In the genomic region with DNA sequence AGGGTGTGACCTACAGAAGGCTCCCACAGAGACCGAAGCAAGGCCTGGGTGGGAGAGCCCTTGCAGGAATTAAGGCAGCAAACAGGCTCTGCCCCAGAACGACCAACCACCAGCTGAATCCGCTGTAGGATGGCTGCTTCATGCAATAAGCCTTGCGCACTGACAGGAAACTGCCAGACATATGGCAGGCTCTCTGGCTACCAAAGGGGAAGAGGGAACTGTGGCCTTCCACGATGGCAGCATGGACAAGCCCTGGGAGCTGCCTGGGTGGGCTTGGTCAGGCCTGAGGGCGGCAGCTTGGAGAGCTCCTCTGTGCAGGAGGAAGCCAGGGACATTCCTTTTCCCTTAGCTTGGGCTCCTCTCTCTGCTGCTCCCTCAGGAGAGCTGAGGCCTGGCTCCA, we compare ENCODE assay signal across 18 mouse cellular contexts.
DNase-seq lines count a peak whose midpoint lies in the region; ATAC-seq and TF ChIP-seq lines count a peak whose summit lies in the region.
"Had no signal": no experiment of that assay in that cellular context is flagged by ENCODE, and none has a peak within 500 bp of the region (broad histone marks: within the 10 kb centered on the region; RNA-seq: fewer than 3 reads in every experiment).

No protein-coding gene starts in this region.

- DNase-seq in cerebellum, adult 9-10 months: no peak
- no peak for DNase-seq in hindbrain, embryonic 10.5 days (ENCODE audit: low spot score)
- no peak for DNase-seq in midbrain, postnatal 0 days (ENCODE audit: low spot score)
- DNase-seq: heart, postnatal 4 days; kidney, postnatal 10 days; right cerebral cortex, adult 18-20 months had no signal

- H3K9ac ChIP-seq in hindbrain, embryonic 13.5 days: 0 out of 2 replicates have a peak overlapping the region, but pooled peaks have one; percentile 3
- H3K9ac ChIP-seq in midbrain, embryonic 13.5 days (replicated peaks): 0 out of 2 replicates have a peak overlapping the region, but pooled peaks have one; percentile 4
- H3K9ac ChIP-seq in midbrain, embryonic 16.5 days (ENCODE audit: low read depth, low read length): no peak overlapping the region; the same call in 1 of the 2 replicates
- H3K9ac ChIP-seq in midbrain, postnatal 0 days (replicated peaks; ENCODE audit: low read length, poor library complexity, severe bottlenecking): no peak overlapping the region
- H3K9ac ChIP-seq: heart, embryonic 13.5 days; liver, embryonic 14.5 days had no signal

- peaks cover 25% of the 10 kb centered on the region for H3K4me1 ChIP-seq in hindbrain, embryonic 13.5 days (replicated peaks)
- H3K4me1 ChIP-seq in hindbrain, embryonic 10.5 days (replicated peaks): no peaks in the 10 kb centered on the region
- H3K4me1 ChIP-seq in midbrain, embryonic 13.5 days (replicated peaks): peaks cover 7% of the 10 kb centered on the region; the same call in 1 of the 2 replicates
- H3K4me1 ChIP-seq in midbrain, embryonic 16.5 days (ENCODE audit: control insufficient read depth, insufficient read depth, low read length): no peaks in the 10 kb centered on the region
- H3K4me1 ChIP-seq in midbrain, postnatal 0 days (ENCODE audit: insufficient read depth, low read length): no peaks in the 10 kb centered on the region

- H3K27ac ChIP-seq in hindbrain, embryonic 13.5 days: peak overlapping the region; percentile 37
- no peak overlapping the region for H3K27ac ChIP-seq in hindbrain, embryonic 10.5 days
- peak overlapping the region; percentile 48; the same call in 1 of the 2 replicates for H3K27ac ChIP-seq in midbrain, embryonic 13.5 days
- no peak overlapping the region for H3K27ac ChIP-seq in midbrain, embryonic 16.5 days (ENCODE audit: low read length)
- H3K27ac ChIP-seq in midbrain, postnatal 0 days (ENCODE audit: low read depth, low read length): peak overlapping the region; percentile 43
- H3K27ac ChIP-seq: heart, embryonic 13.5 days; liver, embryonic 14.5 days had no signal

- no peak overlapping the region for H3K4me3 ChIP-seq in hindbrain, embryonic 13.5 days
- no peak overlapping the region for H3K4me3 ChIP-seq in hindbrain, embryonic 10.5 days
- no peak overlapping the region for H3K4me3 ChIP-seq in midbrain, embryonic 13.5 days (replicated peaks)
- H3K4me3 ChIP-seq in midbrain, embryonic 16.5 days (ENCODE audit: low read depth, low read length): no peak overlapping the region
- H3K4me3 ChIP-seq in midbrain, postnatal 0 days (ENCODE audit: low read depth, low read length): no peak overlapping the region
- H3K4me3 ChIP-seq: erythroblast, embryonic 14.5 days; heart, embryonic 13.5 days; myocyte had no signal

- H3K27me3 ChIP-seq in hindbrain, embryonic 13.5 days: no peaks in the 10 kb centered on the region
- H3K27me3 ChIP-seq in hindbrain, embryonic 10.5 days (ENCODE audit: insufficient read depth, poor library complexity, severe bottlenecking): no peaks in the 10 kb centered on the region
- H3K27me3 ChIP-seq in midbrain, embryonic 13.5 days: no peaks in the 10 kb centered on the region
- H3K27me3 ChIP-seq in midbrain, embryonic 16.5 days (ENCODE audit: control insufficient read depth, insufficient read depth, low read depth, low read length): no peaks in the 10 kb centered on the region
- no peaks in the 10 kb centered on the region for H3K27me3 ChIP-seq in midbrain, postnatal 0 days (ENCODE audit: insufficient read depth, low read length)
- H3K27me3 ChIP-seq: heart, embryonic 13.5 days had no signal

- TF ChIP-seq CTCF in midbrain, postnatal 0 days (IDR thresholded peaks at IDR 0.05): no peak

- peaks cover 66% of the 10 kb centered on the region for H3K36me3 ChIP-seq in hindbrain, embryonic 13.5 days
- H3K36me3 ChIP-seq in hindbrain, embryonic 10.5 days: peaks cover 80% of the 10 kb centered on the region
- peaks cover 36% of the 10 kb centered on the region for H3K36me3 ChIP-seq in midbrain, embryonic 13.5 days
- H3K36me3 ChIP-seq in midbrain, embryonic 16.5 days (ENCODE audit: control insufficient read depth, insufficient read depth, low read length): no peaks in the 10 kb centered on the region; the same call in 1 of the 2 replicates
- H3K36me3 ChIP-seq in midbrain, postnatal 0 days (ENCODE audit: insufficient read depth, low read length): peaks cover 39% of the 10 kb centered on the region; the same call in 1 of the 2 replicates
- H3K36me3 ChIP-seq: G1E had no signal

- H3K9me3 ChIP-seq in hindbrain, embryonic 13.5 days: no peaks in the 10 kb centered on the region
- no peaks in the 10 kb centered on the region for H3K9me3 ChIP-seq in hindbrain, embryonic 10.5 days
- no peaks in the 10 kb centered on the region for H3K9me3 ChIP-seq in midbrain, embryonic 13.5 days
- H3K9me3 ChIP-seq in midbrain, embryonic 16.5 days (replicated peaks; ENCODE audit: control insufficient read depth, low read length, poor library complexity, severe bottlenecking): no peaks in the 10 kb centered on the region
- H3K9me3 ChIP-seq in midbrain, postnatal 0 days (ENCODE audit: low read length): no peaks in the 10 kb centered on the region
- H3K9me3 ChIP-seq: heart, embryonic 13.5 days had no signal

- H3K4me2 ChIP-seq in hindbrain, embryonic 13.5 days: no peak overlapping the region
- H3K4me2 ChIP-seq in midbrain, embryonic 13.5 days (replicated peaks): no peak overlapping the region
- H3K4me2 ChIP-seq in midbrain, embryonic 16.5 days (ENCODE audit: low read length): no peak overlapping the region
- no peak overlapping the region for H3K4me2 ChIP-seq in midbrain, postnatal 0 days (ENCODE audit: low read depth, low read length, poor library complexity, severe bottlenecking)
- H3K4me2 ChIP-seq: heart, embryonic 13.5 days had no signal

- WGBS in hindbrain, embryonic 13.5 days: 86% methylated on average over 6 of the region's 6 CpGs
- WGBS in hindbrain, embryonic 10.5 days: 89% methylated on average over 6 of the region's 6 CpGs
- WGBS in midbrain, embryonic 13.5 days: 88% methylated on average over 6 of the region's 6 CpGs
- WGBS in midbrain, embryonic 16.5 days: 92% methylated on average over 6 of the region's 6 CpGs
- WGBS in midbrain, postnatal 0 days: 85% methylated on average over 6 of the region's 6 CpGs

- ATAC-seq in cerebellum, adult (ENCODE audit: insufficient number of reproducible peaks, low FRiP score, low TSS enrichment): peak; percentile 46; the same call in 1 of the 2 replicates
- no peak for ATAC-seq in hindbrain, embryonic 13.5 days (ENCODE audit: low FRiP score)
- ATAC-seq in midbrain, embryonic 13.5 days: no peak
- no peak for ATAC-seq in midbrain, embryonic 16.5 days
- no peak for ATAC-seq in midbrain, postnatal 0 days (ENCODE audit: low FRiP score)
- ATAC-seq in megakaryocyte-erythroid progenitor cell, adult 5-6 weeks (replicated peaks; ENCODE audit: low FRiP score, low TSS enrichment, poor library complexity, severe bottlenecking): no peak
- ATAC-seq: CD4-positive, CD25-positive, alpha-beta regulatory T cell, adult 4 months; intestine, postnatal 0 days had no signal

Comparison
In these comparisons a context has a peak if more than half of its experiments do, and no peak if none do; other contexts are left out.
1. H3K27ac ChIP-seq: peak in hindbrain, embryonic 13.5 days (single experiment), midbrain, embryonic 13.5 days (single experiment) and midbrain, postnatal 0 days (single experiment); none in hindbrain, embryonic 10.5 days (single experiment) and midbrain, embryonic 16.5 days (single experiment).
2. H3K9ac ChIP-seq: peak in hindbrain, embryonic 13.5 days (single experiment) and midbrain, embryonic 13.5 days (single experiment); none in midbrain, embryonic 16.5 days (single experiment) and midbrain, postnatal 0 days (single experiment).